Comparison of ENCODE assay signal across 9 mouse cellular contexts in genomic region chr10:95898471-95899154, GRCm38 (mm10). TPM values are rescaled to one million over a fixed set of nuclear protein-coding genes. Genes with fewer than 3 reads are reported as not detected.
DNase-seq lines count a peak whose midpoint lies in the region; ATAC-seq and TF ChIP-seq lines count a peak whose summit lies in the region.
"Had no signal": no experiment of that assay in that cellular context is flagged by ENCODE, and none has a peak within 500 bp of the region (broad histone marks: within the 10 kb centered on the region; RNA-seq: fewer than 3 reads in every experiment).

No protein-coding gene starts in this region.

- H3K4me3 ChIP-seq in liver, adult 2 months (ENCODE audit: insufficient read depth, low read depth, low read length) = no peak overlapping the region
- H3K4me3 ChIP-seq in hindbrain, embryonic 14.5 days (replicated peaks; ENCODE audit: low read length) = no peak overlapping the region

- H3K4me2 ChIP-seq in hindbrain, embryonic 14.5 days (replicated peaks) = no peak overlapping the region

- no peaks in the 10 kb centered on the region for H3K9me3 ChIP-seq in hindbrain, embryonic 14.5 days (ENCODE audit: control insufficient read depth, low read length)

- 0 out of 2 replicates have a peak, but pooled peaks have one; percentile 43 for ATAC-seq in hindbrain, embryonic 14.5 days (ENCODE audit: low FRiP score)

- H3K27me3 ChIP-seq in liver, adult 2 months (ENCODE audit: control insufficient read depth, insufficient read depth, low read length) = no peaks in the 10 kb centered on the region
- no peaks in the 10 kb centered on the region for H3K27me3 ChIP-seq in hindbrain, embryonic 14.5 days (ENCODE audit: control insufficient read depth, insufficient read depth, low read length)

- H3K4me1 ChIP-seq in liver, adult 2 months (ENCODE audit: control insufficient read depth, insufficient read depth, low read length) = no peaks in the 10 kb centered on the region
- peaks cover 9% of the 10 kb centered on the region; the same call in 1 of the 2 replicates for H3K4me1 ChIP-seq in hindbrain, embryonic 14.5 days (replicated peaks; ENCODE audit: control insufficient read depth, insufficient read depth, low read length)

- H3K9ac ChIP-seq in liver, adult 2 months (ENCODE audit: low read depth, low read length) = no peak overlapping the region
- H3K9ac ChIP-seq in hindbrain, embryonic 14.5 days = no peak overlapping the region

- peak; percentile 67 for TF ChIP-seq CTCF in liver, adult 2 months (IDR thresholded peaks at IDR 0.05; ENCODE audit: low read depth, low read length)

- H3K27ac ChIP-seq in liver, adult 2 months (replicated peaks; ENCODE audit: insufficient read depth, low read depth, low read length) = no peak overlapping the region
- no peak overlapping the region for H3K27ac ChIP-seq in hindbrain, embryonic 14.5 days

- DNase-seq in cerebellum, adult 9-10 months = peak; percentile 12
- DNase-seq in cerebellum, adult 8-10 months = no peak
- peak; percentile 28 for DNase-seq in liver, adult 2 months (ENCODE audit: extremely low read depth, low read depth, low spot score)
- DNase-seq in liver = no peak
- peak; percentile 39 for DNase-seq in adrenal gland, postnatal 10 days
- peak; percentile 44 for DNase-seq in hindbrain, embryonic 14.5 days (ENCODE audit: low spot score)
- DNase-seq in lung, adult 18-20 months = peak; percentile 13 to 29
- peak; percentile 32 for DNase-seq in thymus, postnatal 25 days

- WGBS in liver, adult 2 months = 59% methylated on average over 5 of the region's 5 CpGs
- 71% methylated on average over 5 of the region's 5 CpGs for WGBS in hindbrain, embryonic 14.5 days

- no peaks in the 10 kb centered on the region for H3K36me3 ChIP-seq in liver, adult 2 months (ENCODE audit: control insufficient read depth, insufficient read depth, low read length)
- H3K36me3 ChIP-seq in hindbrain, embryonic 14.5 days (replicated peaks; ENCODE audit: control insufficient read depth, insufficient read depth) = no peaks in the 10 kb centered on the region

- no peaks in the 10 kb centered on the region for H3K79me2 ChIP-seq in liver, adult 2 months (ENCODE audit: control insufficient read depth, insufficient read depth, low read length)

- no peak for TF ChIP-seq POLR2A in liver, adult 2 months (IDR thresholded peaks at IDR 0.05; ENCODE audit: extremely low read depth, insufficient read depth, low read length)

RNA-seq across cellular contexts. Expression of gene Eea1, which starts 41.8 kb away (rescaled TPM):
- 15.6 and 19.6 TPM in 2 replicates for total RNA-seq in liver, adult 2 months (2014; rRNA removed)
- polyA plus RNA-seq in liver, adult 2 months (2012; rRNA removed) = 2.6 and 3.1 TPM in 2 replicates
- 10 to 100 TPM; 26.2 to 27.2 TPM for total RNA-seq in adrenal gland, postnatal 10 days (2021)
- 26.3 and 29.3 TPM in 2 replicates for polyA plus RNA-seq in hindbrain, embryonic 14.5 days (2014; fragmentation: Nextera tagmentation; extraction: Ambion mirVana)

RNA-seq across cellular contexts. Expression of gene Gm33543, which starts 55.9 kb away (rescaled TPM):
- 24.2 and 31.1 TPM in 2 replicates for total RNA-seq in liver, adult 2 months (2014; rRNA removed)
- 4.6 and 7.3 TPM in 2 replicates for polyA plus RNA-seq in liver, adult 2 months (2012; rRNA removed)
- total RNA-seq in adrenal gland, postnatal 10 days (2021) = 1 to 10 TPM; 1.1 to 2.2 TPM
- not detected in 2 replicates for polyA plus RNA-seq in hindbrain, embryonic 14.5 days (2014; fragmentation: Nextera tagmentation; extraction: Ambion mirVana)
- polyA plus RNA-seq: large intestine, adult 2 months had no signal

Comparison
In these comparisons a context has a peak if more than half of its experiments do, and no peak if none do; other contexts are left out.
1. DNase-seq: peak in cerebellum, adult 9-10 months (single experiment), liver, adult 2 months (single experiment), adrenal gland, postnatal 10 days (single experiment), hindbrain, embryonic 14.5 days (single experiment), lung, adult 18-20 months (2 of 2) and thymus, postnatal 25 days (single experiment); none in cerebellum, adult 8-10 months (single experiment) and liver (single experiment).